Mouse (Mus musculus) CH12.LX (cell line): ENCODE measurements around the gene Wasl.

Experiments
- CHD1 ChIP-seq: IDR thresholded peaks from 2 replicates; pipeline ENCODE4 v1.6.1; 2012; ENCODE audit warnings: low read depth, low read length, improper control_type of control experiment, inconsistent platforms
- CTCF ChIP-seq, 2 experiments: IDR thresholded peaks in 1 of 2; conservative IDR thresholded peaks in 1 of 2; 2 replicates each; pipeline ENCODE4 v1.5.1; 2011 to 2012; ENCODE audit warnings: low read depth in 2 of 2, low read length in 2 of 2, improper control_type of control experiment in 1 of 2, inconsistent platforms in 1 of 2, mild to moderate bottlenecking in 1 of 2, moderate library complexity in 1 of 2
- HCFC1 ChIP-seq: IDR thresholded peaks from 2 replicates; pipeline ENCODE4 v1.6.1; 2012; ENCODE audit warnings: low read depth, mild to moderate bottlenecking, inconsistent platforms, low read length, improper control_type of control experiment
- POLR2A ChIP-seq: IDR thresholded peaks from 2 replicates; pipeline ENCODE4 v1.6.1; 2011; ENCODE audit warnings: low read depth, mild to moderate bottlenecking, improper control_type of control experiment, low read length
- RAD21 ChIP-seq: IDR thresholded peaks from 2 replicates; pipeline ENCODE4 v1.6.1; 2011; ENCODE audit warnings: low read depth, mild to moderate bottlenecking, low read length, improper control_type of control experiment, moderate library complexity
- TCF12 ChIP-seq: IDR thresholded peaks from 2 replicates; pipeline ENCODE4 v1.6.1; 2014; ENCODE audit warnings: low read depth, mild to moderate bottlenecking, inconsistent platforms, low read length, improper control_type of control experiment
- UBTF ChIP-seq: IDR thresholded peaks from 2 replicates; pipeline ENCODE4 v1.6.1; 2012; ENCODE audit warnings: low read depth, mild to moderate bottlenecking, inconsistent platforms, low read length, improper control_type of control experiment, moderate library complexity
- USF1 ChIP-seq: IDR thresholded peaks from 2 replicates; pipeline ENCODE4 v1.6.1; 2014; ENCODE audit warnings: low read depth, mild to moderate bottlenecking, inconsistent platforms, low read length, improper control_type of control experiment
- ZC3H11A ChIP-seq: IDR thresholded peaks from 2 replicates; pipeline ENCODE4 v1.6.1; 2012; ENCODE audit warnings: low read depth, mild to moderate bottlenecking, inconsistent platforms, low read length, improper control_type of control experiment
- ZKSCAN1 ChIP-seq: IDR thresholded peaks from 2 replicates; pipeline ENCODE4 v1.6.1; 2012; ENCODE audit warnings: low read depth, inconsistent platforms, low read length, improper control_type of control experiment, borderline replicate concordance

GRCm38 (mm10) chr6:24650719-24651118 is 14.1 kb downstream of the Wasl start:
- TF ChIP-seq HCFC1 (no peak), TCF12 (no peak), CTCF (conservative IDR thresholded peaks at IDR 0.05 in 1 of 2, IDR thresholded peaks at IDR 0.05 in 1 of 2; ENCODE audit: low read depth in 2 of 2, low read length in 2 of 2) (no peak), ZC3H11A (no peak), UBTF (no peak), USF1 (no peak), CHD1 (no peak), ZKSCAN1 (no peak), POLR2A (no peak), RAD21 (no peak)
